Mouse (Mus musculus): Measurements from ENCODE around the gene Ino80e. TPM values are rescaled to one million over a fixed set of nuclear protein-coding genes. Genes with fewer than 3 reads are reported as not detected.

Gene Ino80e
- total RNA-seq, 2 experiments from 2014 or later: 9.9 to 35.5 TPM

GRCm38 (mm10) chr7:126818818-126819217 is 43.4 kb downstream of the Ino80e start:
- ATAC-seq (replicated peaks; ENCODE audit: low FRiP score, poor library complexity, severe bottlenecking): no peak

GRCm38 (mm10) chr7:126817595-126817994 is 44.6 kb downstream of the Ino80e start:
- ATAC-seq (replicated peaks; ENCODE audit: low FRiP score, poor library complexity, severe bottlenecking): no peak

GRCm38 (mm10) chr7:126816494-126816893 is 45.7 kb downstream of the Ino80e start:
- no peak for ATAC-seq (replicated peaks; ENCODE audit: low FRiP score, poor library complexity, severe bottlenecking)

- ATAC-seq (replicated peaks; ENCODE audit: low FRiP score, poor library complexity, severe bottlenecking): no peak
These were observed 46.4 kb downstream of the Ino80e start for GRCm38 (mm10) chr7:126815726-126816222.

GRCm38 (mm10) chr7:126809723-126810369 is 52.3 kb downstream of the Ino80e start:
- ATAC-seq (replicated peaks; ENCODE audit: low FRiP score, poor library complexity, severe bottlenecking): no peak

- ATAC-seq (replicated peaks; ENCODE audit: low FRiP score, poor library complexity, severe bottlenecking): peak; percentile 89
These were observed 53.3 kb downstream of the Ino80e start for GRCm38 (mm10) chr7:126808703-126809455.

- ATAC-seq (replicated peaks; ENCODE audit: low FRiP score, poor library complexity, severe bottlenecking): no peak
These were observed 54.8 kb downstream of the Ino80e start for GRCm38 (mm10) chr7:126807405-126807804.

GRCm38 (mm10) chr7:126806956-126807355 is 55.2 kb downstream of the Ino80e start:
- peak; percentile 57 for ATAC-seq (replicated peaks; ENCODE audit: low FRiP score, poor library complexity, severe bottlenecking)

- no peak for ATAC-seq (replicated peaks; ENCODE audit: low FRiP score, poor library complexity, severe bottlenecking)
These were observed 58.4 kb downstream of the Ino80e start for GRCm38 (mm10) chr7:126803751-126804150.

GRCm38 (mm10) chr7:126803181-126803580 is 59.0 kb downstream of the Ino80e start:
- no peak for ATAC-seq (replicated peaks; ENCODE audit: low FRiP score, poor library complexity, severe bottlenecking)

GRCm38 (mm10) chr7:126802134-126802889 is 59.9 kb downstream of the Ino80e start:
- ATAC-seq (replicated peaks; ENCODE audit: low FRiP score, poor library complexity, severe bottlenecking): no peak

- no peak for ATAC-seq (replicated peaks; ENCODE audit: low FRiP score, poor library complexity, severe bottlenecking)
These were observed 61.1 kb downstream of the Ino80e start for GRCm38 (mm10) chr7:126801057-126801422.

Other genes with a start within 250 kb of the Ino80e start
Only the 30 nearest of the 31 such genes appear.
- 33.6 and 37.9 TPM in 2 replicates for gene Sgf29, start 213.1 kb downstream of the Ino80e start, total RNA-seq (2015; ENCODE audit: low replicate concordance)
- 6.8 and 17.6 TPM in 2 replicates for gene Sgf29, start 213.1 kb downstream of the Ino80e start, total RNA-seq (2017; ENCODE audit: low replicate concordance)
- not detected in 2 replicates for gene Sult1a1, start 185.9 kb downstream of the Ino80e start, total RNA-seq (2015; ENCODE audit: low replicate concordance)
- gene Sult1a1, start 185.9 kb downstream of the Ino80e start, total RNA-seq (2017; ENCODE audit: low replicate concordance): 3.6 and 6.0 TPM in 2 replicates
- gene Bola2, start 167.0 kb downstream of the Ino80e start, total RNA-seq (2015; ENCODE audit: low replicate concordance): 4.8 and 13.4 TPM in 2 replicates
- gene Bola2, start 167.0 kb downstream of the Ino80e start, total RNA-seq (2017; ENCODE audit: low replicate concordance): 11.6 and 27.2 TPM in 2 replicates
- gene Slx1b, start 166.6 kb downstream of the Ino80e start, total RNA-seq (2015; ENCODE audit: low replicate concordance): 0.19 and 1.9 TPM in 2 replicates
- 0.42 and 1.4 TPM in 2 replicates for gene Slx1b, start 166.6 kb downstream of the Ino80e start, total RNA-seq (2017; ENCODE audit: low replicate concordance)
- gene Coro1a, start 154.6 kb downstream of the Ino80e start, total RNA-seq (2015; ENCODE audit: low replicate concordance): 127 and 157 TPM in 2 replicates
- gene Coro1a, start 154.6 kb downstream of the Ino80e start, total RNA-seq (2017; ENCODE audit: low replicate concordance): 132 and 182 TPM in 2 replicates
- 46.1 and 51.8 TPM in 2 replicates for gene Mapk3, start 102.8 kb downstream of the Ino80e start, total RNA-seq (2015; ENCODE audit: low replicate concordance)
- 10.9 and 19.4 TPM in 2 replicates for gene Mapk3, start 102.8 kb downstream of the Ino80e start, total RNA-seq (2017; ENCODE audit: low replicate concordance)
- 5.6 TPM in 1 of 2 replicates, not detected in the other for gene Gdpd3, start 96.0 kb downstream of the Ino80e start, total RNA-seq (2015; ENCODE audit: low replicate concordance)
- gene Gdpd3, start 96.0 kb downstream of the Ino80e start, total RNA-seq (2017; ENCODE audit: low replicate concordance): 5.4 and 7.2 TPM in 2 replicates
- gene Ypel3, start 85.4 kb downstream of the Ino80e start, total RNA-seq (2015; ENCODE audit: low replicate concordance): 752 and 763 TPM in 2 replicates
- 364 and 550 TPM in 2 replicates for gene Ypel3, start 85.4 kb downstream of the Ino80e start, total RNA-seq (2017; ENCODE audit: low replicate concordance)
- gene Tbx6, start 80.9 kb downstream of the Ino80e start, total RNA-seq (2015; ENCODE audit: low replicate concordance): 28.8 and 31.9 TPM in 2 replicates
- 12.3 and 23.2 TPM in 2 replicates for gene Tbx6, start 80.9 kb downstream of the Ino80e start, total RNA-seq (2017; ENCODE audit: low replicate concordance)
- gene Ppp4c, start 69.9 kb downstream of the Ino80e start, total RNA-seq (2015; ENCODE audit: low replicate concordance): 46.7 and 84.9 TPM in 2 replicates
- gene Ppp4c, start 69.9 kb downstream of the Ino80e start, total RNA-seq (2017; ENCODE audit: low replicate concordance): 43.5 and 62.7 TPM in 2 replicates
- not detected in 2 replicates for gene Fam57b, start 64.7 kb downstream of the Ino80e start, total RNA-seq (2015; ENCODE audit: low replicate concordance)
- not detected in 2 replicates for gene Fam57b, start 64.7 kb downstream of the Ino80e start, total RNA-seq (2017; ENCODE audit: low replicate concordance)
- not detected in 2 replicates for gene 4930451I11Rik, start 30.7 kb downstream of the Ino80e start, total RNA-seq (2015; ENCODE audit: low replicate concordance)
- not detected in 2 replicates for gene 4930451I11Rik, start 30.7 kb downstream of the Ino80e start, total RNA-seq (2017; ENCODE audit: low replicate concordance)
- not detected in 2 replicates for gene Doc2a, start 15.0 kb downstream of the Ino80e start, total RNA-seq (2015; ENCODE audit: low replicate concordance)
- gene Doc2a, start 15.0 kb downstream of the Ino80e start, total RNA-seq (2017; ENCODE audit: low replicate concordance): not detected in 2 replicates
- gene Hirip3, start 405 bp downstream of the Ino80e start, total RNA-seq (2015; ENCODE audit: low replicate concordance): 5.2 and 9.2 TPM in 2 replicates
- gene Hirip3, start 405 bp downstream of the Ino80e start, total RNA-seq (2017; ENCODE audit: low replicate concordance): 38.2 and 40.8 TPM in 2 replicates
- 6.9 and 9.6 TPM in 2 replicates for gene Taok2, start 22.3 kb upstream of the Ino80e start, total RNA-seq (2015; ENCODE audit: low replicate concordance)
- 17.0 and 31.8 TPM in 2 replicates for gene Taok2, start 22.3 kb upstream of the Ino80e start, total RNA-seq (2017; ENCODE audit: low replicate concordance)
- gene Tmem219, start 60.5 kb upstream of the Ino80e start, total RNA-seq (2015; ENCODE audit: low replicate concordance): 4.0 and 6.3 TPM in 2 replicates
- 2.1 and 6.8 TPM in 2 replicates for gene Tmem219, start 60.5 kb upstream of the Ino80e start, total RNA-seq (2017; ENCODE audit: low replicate concordance)
- 0.77 and 6.9 TPM in 2 replicates for gene Kctd13, start 66.5 kb upstream of the Ino80e start, total RNA-seq (2015; ENCODE audit: low replicate concordance)
- 0.42 and 1.7 TPM in 2 replicates for gene Kctd13, start 66.5 kb upstream of the Ino80e start, total RNA-seq (2017; ENCODE audit: low replicate concordance)
- gene Asphd1, start 87.2 kb upstream of the Ino80e start, total RNA-seq (2015; ENCODE audit: low replicate concordance): not detected in 2 replicates
- not detected in 2 replicates for gene Asphd1, start 87.2 kb upstream of the Ino80e start, total RNA-seq (2017; ENCODE audit: low replicate concordance)
- not detected in 2 replicates for gene Sez6l2, start 88.2 kb upstream of the Ino80e start, total RNA-seq (2015; ENCODE audit: low replicate concordance)
- 0.84 TPM in 1 of 2 replicates, not detected in the other for gene Sez6l2, start 88.2 kb upstream of the Ino80e start, total RNA-seq (2017; ENCODE audit: low replicate concordance)
- 14.8 and 23.1 TPM in 2 replicates for gene Cdipt, start 113.5 kb upstream of the Ino80e start, total RNA-seq (2015; ENCODE audit: low replicate concordance)
- 9.5 and 20.9 TPM in 2 replicates for gene Cdipt, start 113.5 kb upstream of the Ino80e start, total RNA-seq (2017; ENCODE audit: low replicate concordance)
- gene Cdiptos, start 113.7 kb upstream of the Ino80e start, total RNA-seq (2015; ENCODE audit: low replicate concordance): 5.0 TPM in 1 of 2 replicates, not detected in the other
- not detected in 2 replicates for gene Cdiptos, start 113.7 kb upstream of the Ino80e start, total RNA-seq (2017; ENCODE audit: low replicate concordance)
- gene Mvp, start 152.2 kb upstream of the Ino80e start, total RNA-seq (2015; ENCODE audit: low replicate concordance): 1.5 and 1.9 TPM in 2 replicates
- 5.5 and 7.7 TPM in 2 replicates for gene Mvp, start 152.2 kb upstream of the Ino80e start, total RNA-seq (2017; ENCODE audit: low replicate concordance)
- not detected in 2 replicates for gene Pagr1b, start 154.1 kb upstream of the Ino80e start, total RNA-seq (2015; ENCODE audit: low replicate concordance)
- not detected in 2 replicates for gene Pagr1b, start 154.1 kb upstream of the Ino80e start, total RNA-seq (2017; ENCODE audit: low replicate concordance)
- gene Pagr1a, start 155.0 kb upstream of the Ino80e start, total RNA-seq (2015; ENCODE audit: low replicate concordance): 13.4 and 18.8 TPM in 2 replicates
- 7.0 and 7.1 TPM in 2 replicates for gene Pagr1a, start 155.0 kb upstream of the Ino80e start, total RNA-seq (2017; ENCODE audit: low replicate concordance)
- 1.7 and 1.9 TPM in 2 replicates for gene Gm42742, start 158.7 kb upstream of the Ino80e start, total RNA-seq (2015; ENCODE audit: low replicate concordance)
- 8.1 and 9.1 TPM in 2 replicates for gene Gm42742, start 158.7 kb upstream of the Ino80e start, total RNA-seq (2017; ENCODE audit: low replicate concordance)
- not detected in 2 replicates for gene Prrt2, start 158.8 kb upstream of the Ino80e start, total RNA-seq (2015; ENCODE audit: low replicate concordance)
- gene Prrt2, start 158.8 kb upstream of the Ino80e start, total RNA-seq (2017; ENCODE audit: low replicate concordance): 1.5 TPM in 1 of 2 replicates, not detected in the other
- 44.9 and 51.3 TPM in 2 replicates for gene Maz, start 164.7 kb upstream of the Ino80e start, total RNA-seq (2015; ENCODE audit: low replicate concordance)
- 25.0 and 49.5 TPM in 2 replicates for gene Maz, start 164.7 kb upstream of the Ino80e start, total RNA-seq (2017; ENCODE audit: low replicate concordance)
- 50.5 and 71.7 TPM in 2 replicates for gene Kif22, start 180.1 kb upstream of the Ino80e start, total RNA-seq (2015; ENCODE audit: low replicate concordance)
- gene Kif22, start 180.1 kb upstream of the Ino80e start, total RNA-seq (2017; ENCODE audit: low replicate concordance): 57.3 and 83.1 TPM in 2 replicates
- gene Zg16, start 225.0 kb upstream of the Ino80e start, total RNA-seq (2015; ENCODE audit: low replicate concordance): not detected in 2 replicates
- 3.2 and 5.0 TPM in 2 replicates for gene Zg16, start 225.0 kb upstream of the Ino80e start, total RNA-seq (2017; ENCODE audit: low replicate concordance)
- 19.8 and 26.8 TPM in 2 replicates for gene AI467606, start 229.0 kb upstream of the Ino80e start, total RNA-seq (2015; ENCODE audit: low replicate concordance)
- 17.1 and 19.9 TPM in 2 replicates for gene AI467606, start 229.0 kb upstream of the Ino80e start, total RNA-seq (2017; ENCODE audit: low replicate concordance)

All from erythroblast, adult 5-6 weeks (primary cell).